Mouse (Mus musculus) midbrain, embryonic 15.5 days (tissue): ENCODE measurements around the gene Arl14ep. TPM values are rescaled to one million over a fixed set of nuclear protein-coding genes. Genes with fewer than 3 reads are reported as not detected.
"Not testable (repeated sequence)": the region's sequence is repeated elsewhere in the genome, so short reads cannot be mapped to it uniquely, and the experiment has no call there.

Experiments used
- ATAC-seq: fragments of 200-750 bp; cut with Nextera tagmentation; replicated peaks from 2 replicates; pipeline ENCODE4 v1.8.0; 2017; ENCODE audit warnings: moderate TSS enrichment
- H3K27ac ChIP-seq: fragments of 300-500 bp; sonication (generic); 2 replicates; pipeline ENCODE4 v1.5.1; 2015; ENCODE audit warnings: mild to moderate bottlenecking, inconsistent platforms
- H3K27me3 ChIP-seq: fragments of 300-500 bp; sonication (generic); replicated peaks from 2 replicates; pipeline ENCODE4 v1.6.1; 2015; ENCODE audit warnings: inconsistent platforms
- H3K36me3 ChIP-seq: fragments of 300-500 bp; sonication (generic); replicated peaks from 2 replicates; pipeline ENCODE4 v1.6.1; 2015; ENCODE audit warnings: inconsistent platforms
- H3K4me1 ChIP-seq: fragments of 300-500 bp; sonication (generic); 2 replicates; pipeline ENCODE4 v1.6.1; 2015; ENCODE audit warnings: inconsistent platforms
- H3K4me2 ChIP-seq: fragments of 300-500 bp; sonication (generic); 2 replicates; pipeline ENCODE4 v1.6.1; 2015; ENCODE audit warnings: inconsistent platforms, mild to moderate bottlenecking, moderate library complexity
- H3K4me3 ChIP-seq: fragments of 300-500 bp; sonication (generic); 2 replicates; pipeline ENCODE4 v1.5.1; 2015; ENCODE audit warnings: mild to moderate bottlenecking, inconsistent platforms
- H3K9ac ChIP-seq: fragments of 300-500 bp; sonication (generic); 2 replicates; pipeline ENCODE4 v1.6.1; 2015; ENCODE audit warnings: mild to moderate bottlenecking, inconsistent platforms
- H3K9me3 ChIP-seq: fragments of 300-500 bp; sonication (generic); 2 replicates; pipeline ENCODE4 v1.6.1; 2016; ENCODE audit warnings: inconsistent platforms
- WGBS: fragments of 180-500 bp; shearing (Covaris S2); methylation state at CpG from one replicate; pipeline ENCODE4 v1.1.7; 2015; ENCODE audit warnings: mixed read lengths; 5-methylcytosine and 5-hydroxymethylcytosine counted together
- polyA plus RNA-seq: library from polyadenylated mRNA; unstranded; fragments of >200 nt; fragmentation: Nextera tagmentation; extraction: Ambion mirVana; gene quantifications from 2 replicates; pipeline ENCODE4 v1.2.1, GENCODE M21; 2015

The Arl14ep gene
- polyA plus RNA-seq: 32.0 and 34.4 TPM in 2 replicates

DNA sequence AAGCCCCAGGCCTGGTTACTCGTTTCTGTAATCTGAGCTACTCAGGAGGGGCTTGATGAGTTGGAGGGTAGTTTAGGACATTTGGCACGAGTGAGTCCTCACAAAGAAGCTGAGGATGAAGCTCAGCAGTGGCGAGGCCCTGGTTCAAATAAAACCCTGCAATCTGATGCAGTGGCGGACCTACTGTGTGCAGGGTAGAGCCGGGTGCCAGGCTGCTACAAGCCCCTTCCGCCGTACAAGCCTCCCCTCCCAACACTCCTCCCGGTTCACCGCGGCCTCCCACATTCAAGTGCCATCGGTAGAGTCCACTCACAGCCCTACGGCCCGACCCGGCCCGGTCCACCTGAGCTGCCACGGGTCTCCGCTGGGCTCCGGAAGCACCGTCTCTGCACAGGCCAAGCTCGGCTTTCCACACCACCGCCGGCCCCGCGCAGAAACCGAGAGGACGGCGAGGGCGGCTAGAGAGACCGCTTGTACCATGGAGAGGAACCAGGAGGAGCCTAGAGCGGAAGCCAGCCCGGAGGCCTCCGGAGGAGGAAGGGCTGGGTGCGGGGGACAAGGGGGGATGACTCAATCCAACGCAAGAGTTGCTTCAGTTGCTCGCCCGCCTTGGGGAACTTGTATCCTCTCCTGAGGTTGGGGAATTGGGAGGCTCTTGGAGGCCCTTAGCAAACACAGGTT lies at the start of gene Arl14ep:
Gene Arl14ep (minus strand): TSS at position 466 of the 681 bp plus-strand sequence.
- peaks cover 14% of the 10 kb centered on the region for H3K4me1 ChIP-seq
- peak within 1 kb of the TSS; percentile 63 for H3K27ac ChIP-seq
- H3K9me3 ChIP-seq: no peaks in the 10 kb centered on the region
- peak within 1 kb of the TSS; percentile 99 for H3K9ac ChIP-seq
- WGBS: under 1% methylated on average over 36 of the region's 36 CpGs
- peak within 1 kb of the TSS; percentile 81 for H3K4me2 ChIP-seq
- H3K4me3 ChIP-seq: peak within 1 kb of the TSS; percentile 73
- peak; percentile 99 for ATAC-seq
- no peaks in the 10 kb centered on the region for H3K36me3 ChIP-seq
- no peaks in the 10 kb centered on the region for H3K27me3 ChIP-seq

DNA sequence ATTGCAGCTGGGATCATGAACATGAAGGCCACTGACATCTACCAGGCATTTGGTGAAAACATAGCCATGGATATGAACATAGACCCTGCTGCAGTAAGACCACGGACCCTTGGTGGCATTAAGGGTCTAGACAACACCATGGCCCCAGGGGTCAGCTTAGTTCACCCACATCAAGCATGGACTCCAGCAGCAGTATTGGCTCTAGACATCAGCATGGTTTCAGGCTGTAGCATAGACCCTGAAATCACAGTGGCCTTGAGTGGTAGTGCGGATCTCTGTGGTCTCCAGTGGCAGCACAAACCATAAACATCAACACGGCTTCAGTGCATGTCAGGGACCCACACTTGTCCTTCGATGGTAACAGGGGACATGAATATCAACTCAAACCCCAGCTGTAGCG lies 48.5 kb upstream of the Arl14ep start:
- Histone ChIP-seq H3K9me3 (no peaks in the 10 kb centered on the region), H3K4me1 (no peaks in the 10 kb centered on the region), H3K27me3 (no peaks in the 10 kb centered on the region), H3K4me3 (no peak overlapping the region), H3K4me2 (no peak overlapping the region), H3K36me3 (no peaks in the 10 kb centered on the region), H3K9ac (no peak overlapping the region), H3K27ac (no peak overlapping the region)
- ATAC-seq: no peak
- 93% methylated on average over 5 of the region's 5 CpGs for WGBS

DNA sequence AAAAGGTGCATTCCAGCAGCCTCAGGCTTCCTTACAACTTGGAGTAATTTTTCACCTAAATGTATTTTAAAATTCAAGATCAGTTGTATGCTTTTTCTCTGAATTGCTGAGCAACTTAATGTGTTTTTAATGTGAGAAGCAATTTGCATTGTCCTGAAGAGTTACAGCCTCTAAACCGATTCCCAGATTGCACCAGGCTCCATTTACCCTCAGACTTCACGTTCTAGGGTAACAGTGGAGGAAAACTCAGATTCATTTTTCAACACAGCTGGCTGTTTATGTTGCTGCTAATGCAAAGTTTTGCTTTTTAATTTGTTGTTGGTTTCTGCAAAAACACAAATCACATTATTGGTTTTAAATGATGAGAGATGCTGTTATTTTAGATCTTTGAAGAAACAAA lies 45.1 kb upstream of the Arl14ep start:
- Histone ChIP-seq H3K9ac (no peak overlapping the region), H3K4me1 (no peaks in the 10 kb centered on the region), H3K27me3 (no peaks in the 10 kb centered on the region), H3K36me3 (no peaks in the 10 kb centered on the region), H3K27ac (no peak overlapping the region; the same call in 1 of the 2 replicates), H3K9me3 (no peaks in the 10 kb centered on the region), H3K4me2 (no peak overlapping the region), H3K4me3 (no peak overlapping the region)
- ATAC-seq: no peak
- WGBS: 58% methylated on average over 2 of the region's 2 CpGs

DNA sequence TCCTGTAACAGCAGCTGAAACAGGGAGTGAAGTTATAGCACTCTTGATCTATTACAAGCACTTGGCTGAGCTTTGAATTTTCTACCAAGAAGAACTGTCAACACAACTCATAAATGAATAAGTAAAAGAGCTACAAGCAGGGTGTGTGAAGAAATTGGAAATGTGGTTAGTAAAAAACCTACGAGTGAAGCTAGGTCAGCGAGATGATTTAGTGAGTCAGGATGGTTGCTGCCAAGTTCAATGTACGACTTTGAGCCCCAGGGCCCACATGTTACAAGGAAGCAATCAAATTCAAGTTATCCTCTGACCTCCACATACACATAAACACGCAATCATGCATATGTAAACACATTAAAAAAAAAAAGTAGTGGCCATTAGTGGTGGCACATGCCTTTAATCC lies 38.9 kb upstream of the Arl14ep start:
- Histone ChIP-seq H3K36me3 (no peaks in the 10 kb centered on the region), H3K27me3 (no peaks in the 10 kb centered on the region), H3K9me3 (no peaks in the 10 kb centered on the region), H3K27ac (no peak overlapping the region), H3K9ac (no peak overlapping the region), H3K4me1 (no peaks in the 10 kb centered on the region), H3K4me3 (no peak overlapping the region), H3K4me2 (no peak overlapping the region)
- ATAC-seq: no peak
- 90% methylated on average over 4 of the region's 4 CpGs for WGBS

GRCm38 (mm10) chr2:107012318-107012717 lies 38.1 kb upstream of the Arl14ep start:
- no peaks in the 10 kb centered on the region for H3K9me3 ChIP-seq
- H3K4me3 ChIP-seq: no peak overlapping the region
- H3K4me1 ChIP-seq: no peaks in the 10 kb centered on the region
- no peak overlapping the region for H3K27ac ChIP-seq
- H3K36me3 ChIP-seq: no peaks in the 10 kb centered on the region
- WGBS: 81% methylated on average over 4 of the region's 4 CpGs
- H3K4me2 ChIP-seq: no peak overlapping the region
- ATAC-seq: no peak
- H3K27me3 ChIP-seq: no peaks in the 10 kb centered on the region
- H3K9ac ChIP-seq: no peak overlapping the region

- no peaks in the 10 kb centered on the region for H3K36me3 ChIP-seq
- H3K4me3 ChIP-seq: no peak overlapping the region
- WGBS: 79% methylated on average over 6 of the region's 6 CpGs
- no peak overlapping the region for H3K4me2 ChIP-seq
- no peak overlapping the region for H3K9ac ChIP-seq
- no peak overlapping the region for H3K27ac ChIP-seq
- no peak for ATAC-seq
- H3K27me3 ChIP-seq: no peaks in the 10 kb centered on the region
- H3K4me1 ChIP-seq: no peaks in the 10 kb centered on the region
- no peaks in the 10 kb centered on the region for H3K9me3 ChIP-seq
Observed at GRCm38 (mm10) chr2:107010160-107010559, 35.9 kb upstream of the Arl14ep start.

GRCm38 (mm10) chr2:107006378-107006777 lies 32.2 kb upstream of the Arl14ep start:
- H3K27me3 ChIP-seq: no peaks in the 10 kb centered on the region
- no peak overlapping the region for H3K9ac ChIP-seq
- WGBS: 86% methylated on average over 3 of the region's 3 CpGs
- H3K36me3 ChIP-seq: no peaks in the 10 kb centered on the region
- H3K27ac ChIP-seq: no peak overlapping the region
- H3K4me1 ChIP-seq: no peaks in the 10 kb centered on the region
- H3K9me3 ChIP-seq: no peaks in the 10 kb centered on the region
- no peak overlapping the region for H3K4me2 ChIP-seq
- H3K4me3 ChIP-seq: no peak overlapping the region
- no peak for ATAC-seq

- not testable (repeated sequence) for ATAC-seq, H3K9ac ChIP-seq, H3K36me3 ChIP-seq, H3K4me3 ChIP-seq, H3K9me3 ChIP-seq, H3K27me3 ChIP-seq, H3K4me1 ChIP-seq, H3K4me2 ChIP-seq, H3K27ac ChIP-seq
- 85% methylated on average over 4 of the region's 4 CpGs for WGBS
Observed at GRCm38 (mm10) chr2:107005876-107006275, 31.7 kb upstream of the Arl14ep start.

DNA sequence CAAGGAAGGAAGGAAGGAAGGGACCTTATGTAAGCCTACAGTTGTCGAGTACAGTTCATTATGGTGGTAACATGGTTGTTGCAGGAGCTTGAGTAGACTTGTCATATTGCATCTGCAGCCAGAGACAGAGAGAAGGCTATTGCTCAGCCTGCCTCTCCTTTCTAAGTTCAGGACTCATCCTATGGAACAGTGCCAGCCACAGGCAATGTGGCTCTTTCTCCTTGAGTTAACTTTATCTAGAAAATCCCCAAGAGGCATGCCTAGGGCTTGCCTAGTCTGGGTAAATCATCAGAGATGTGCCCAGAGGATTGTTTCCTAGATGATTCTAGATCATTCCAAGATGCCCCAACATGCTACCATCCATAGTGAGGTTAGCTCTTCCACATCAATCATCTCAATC lies 17.0 kb upstream of the Arl14ep start:
- no peaks in the 10 kb centered on the region for H3K9me3 ChIP-seq
- H3K4me3 ChIP-seq: no peak overlapping the region
- H3K9ac ChIP-seq: no peak overlapping the region
- H3K27me3 ChIP-seq: no peaks in the 10 kb centered on the region
- no peaks in the 10 kb centered on the region for H3K36me3 ChIP-seq
- 88% methylated on average over 1 of the region's 1 CpGs for WGBS
- no peak overlapping the region for H3K27ac ChIP-seq
- no peak for ATAC-seq
- no peaks in the 10 kb centered on the region for H3K4me1 ChIP-seq
- H3K4me2 ChIP-seq: no peak overlapping the region

DNA sequence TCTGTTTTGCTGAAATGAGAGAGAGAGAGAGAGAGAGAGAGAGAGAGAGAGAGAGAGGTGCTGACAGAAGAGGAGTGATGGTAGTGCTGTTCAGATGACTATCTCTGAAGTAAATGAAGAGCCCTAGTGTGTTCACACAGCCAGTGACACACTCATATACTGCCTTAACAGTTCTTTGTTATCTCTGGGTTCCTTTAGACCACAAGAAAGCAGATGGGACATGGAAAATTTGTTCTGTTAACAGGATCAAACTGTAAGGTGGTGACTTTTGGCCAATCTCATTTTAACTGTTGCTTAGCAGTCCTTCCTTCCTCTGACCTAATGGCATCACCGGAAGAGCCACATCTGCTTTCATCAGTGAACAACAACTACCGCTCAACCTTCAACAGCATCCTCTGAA lies 10.7 kb upstream of the Arl14ep start:
- Histone ChIP-seq H3K9ac (no peak overlapping the region), H3K4me3 (no peak overlapping the region), H3K36me3 (no peaks in the 10 kb centered on the region), H3K4me1 (no peaks in the 10 kb centered on the region), H3K27me3 (no peaks in the 10 kb centered on the region), H3K9me3 (no peaks in the 10 kb centered on the region), H3K4me2 (no peak overlapping the region), H3K27ac (no peak overlapping the region)
- ATAC-seq: no peak
- 93% methylated on average over 2 of the region's 2 CpGs for WGBS

DNA sequence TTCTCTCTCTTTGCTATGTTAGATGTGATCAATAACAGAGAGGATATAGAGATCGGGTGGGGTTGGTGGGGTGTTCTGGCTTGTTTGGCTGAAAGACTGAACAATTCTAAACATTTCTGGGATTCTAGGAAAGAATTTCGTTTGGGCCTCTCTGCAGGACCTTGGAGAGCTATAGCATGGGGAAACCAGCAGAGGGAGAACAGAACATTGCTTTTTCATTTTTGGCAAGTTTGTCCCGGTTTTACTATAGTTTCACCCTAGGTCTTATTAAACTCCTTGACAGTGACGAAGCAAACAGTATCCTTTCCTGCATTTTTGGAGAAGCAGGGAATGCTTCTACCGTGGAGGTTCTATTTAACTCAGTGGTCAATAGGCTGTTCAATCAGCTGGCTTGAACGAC lies 8.3 kb upstream of the Arl14ep start:
- Histone ChIP-seq H3K27me3 (no peaks in the 10 kb centered on the region), H3K4me2 (no peak overlapping the region), H3K4me3 (no peak overlapping the region), H3K9ac (no peak overlapping the region), H3K4me1 (no peaks in the 10 kb centered on the region), H3K36me3 (no peaks in the 10 kb centered on the region), H3K27ac (no peak overlapping the region), H3K9me3 (no peaks in the 10 kb centered on the region)
- WGBS: 55% methylated on average over 6 of the region's 6 CpGs
- peak; percentile 58; the same call in 1 of the 2 replicates for ATAC-seq

DNA sequence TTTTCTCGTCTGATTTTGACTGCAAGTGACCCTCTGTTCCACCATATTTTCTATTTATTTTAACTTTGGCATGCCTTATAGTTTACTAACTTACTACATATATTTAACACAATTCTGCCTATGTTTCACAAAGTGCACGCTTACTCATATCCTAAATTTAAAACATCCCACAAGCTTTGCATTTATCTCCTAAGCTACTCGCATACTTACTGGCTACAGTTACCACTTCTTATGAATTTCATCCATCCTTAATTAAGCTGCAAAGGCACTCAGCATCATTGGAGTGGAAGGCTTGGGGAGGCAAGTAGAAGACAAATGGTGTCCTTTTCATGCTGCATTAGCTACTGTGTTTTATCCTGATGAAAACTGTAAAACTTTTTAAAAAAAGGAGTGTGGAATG lies 2.2 kb upstream of the Arl14ep start:
- H3K9ac ChIP-seq: no peak overlapping the region
- peaks cover 10% of the 10 kb centered on the region for H3K4me1 ChIP-seq
- H3K36me3 ChIP-seq: no peaks in the 10 kb centered on the region
- H3K27me3 ChIP-seq: no peaks in the 10 kb centered on the region
- no peak overlapping the region for H3K4me2 ChIP-seq
- H3K27ac ChIP-seq: no peak overlapping the region
- no peak for ATAC-seq
- no peaks in the 10 kb centered on the region for H3K9me3 ChIP-seq
- WGBS: 90% methylated on average over 3 of the region's 3 CpGs
- no peak overlapping the region for H3K4me3 ChIP-seq

- Histone ChIP-seq H3K4me3 (peak overlapping the region; percentile 73), H3K9me3 (no peaks in the 10 kb centered on the region), H3K4me2 (peak overlapping the region; percentile 81), H3K9ac (peak overlapping the region; percentile 99), H3K27me3 (no peaks in the 10 kb centered on the region), H3K4me1 (peaks cover 14% of the 10 kb centered on the region), H3K27ac (no peak overlapping the region), H3K36me3 (no peaks in the 10 kb centered on the region)
- 70% methylated on average over 17 of the region's 17 CpGs for WGBS
- ATAC-seq: peak; percentile 16
Observed at GRCm38 (mm10) chr2:106973332-106973958, 779 bp downstream of the Arl14ep start.
